Mouse (Mus musculus) hematopoietic multipotent progenitor cell, adult 10-12 weeks (in vitro differentiated cells): Measurements from ENCODE around the gene Ftl1-ps1. TPM values are rescaled to one million over a fixed set of nuclear protein-coding genes. Genes with fewer than 3 reads are reported as not detected.

Source experiments
- polyA plus RNA-seq: library from polyadenylated mRNA; stranded (reverse); fragments of >175 nt; gene quantifications from 2 replicates; pipeline ENCODE4 v1.2.3, GENCODE M21; 2012; ENCODE audit warnings: low replicate concordance

The Ftl1-ps1 gene
- polyA plus RNA-seq: 13.2 and 44.2 TPM in 2 replicates

DNA sequence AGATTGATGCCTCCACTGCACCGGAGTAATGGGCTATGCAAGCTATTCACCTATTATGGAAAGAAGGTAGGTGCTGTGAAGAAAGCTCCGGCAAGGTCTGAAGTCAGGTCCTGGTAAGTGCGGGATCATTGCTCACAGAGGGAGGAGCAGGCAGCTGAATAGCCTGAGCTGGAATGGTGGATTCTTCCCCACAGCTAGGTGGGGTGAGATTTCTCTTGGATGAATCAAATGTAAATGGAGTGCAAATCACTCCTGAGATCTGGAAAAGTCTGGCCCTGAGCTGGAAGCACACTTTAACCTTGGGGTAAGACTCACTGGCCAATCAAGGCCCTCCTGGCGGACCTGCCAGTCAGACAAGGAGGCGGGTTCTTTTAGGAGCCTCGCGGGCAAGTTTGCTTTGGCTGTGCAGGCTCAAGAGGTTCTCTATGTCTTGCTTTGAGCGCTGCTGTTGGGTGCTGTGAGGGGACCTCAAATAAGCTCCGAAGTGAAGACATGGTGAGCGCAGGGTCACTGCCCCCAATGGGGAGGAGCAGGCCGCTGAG lies at the start of gene Ftl1-ps1:
TSS of gene Ftl1-ps1 (plus strand) at position 397 of the 542 bp plus-strand sequence.

DNA sequence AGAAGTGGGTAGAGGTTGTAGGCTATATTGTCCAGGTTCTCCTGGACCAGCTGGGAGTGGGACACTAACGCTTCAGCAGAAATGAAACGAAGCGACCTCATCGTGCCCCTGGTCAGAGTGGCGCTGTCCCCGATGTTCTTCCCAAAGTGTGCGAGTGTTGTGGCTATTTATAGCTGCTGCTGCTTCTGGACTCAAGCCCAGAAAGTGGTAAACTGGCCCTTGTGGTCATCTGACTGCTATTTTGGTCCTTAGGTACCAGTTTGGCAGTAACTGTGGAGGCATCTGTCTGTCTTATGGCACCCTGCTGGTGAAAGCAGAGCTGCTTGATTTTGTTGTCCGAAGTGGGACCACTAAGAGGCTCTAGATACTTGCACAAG lies 35.6 kb upstream of the Ftl1-ps1 start, which contains the start of gene Lrrc14b:
TSS of gene Lrrc14b (minus strand) at position 147 of the 377 bp plus-strand sequence.

DNA sequence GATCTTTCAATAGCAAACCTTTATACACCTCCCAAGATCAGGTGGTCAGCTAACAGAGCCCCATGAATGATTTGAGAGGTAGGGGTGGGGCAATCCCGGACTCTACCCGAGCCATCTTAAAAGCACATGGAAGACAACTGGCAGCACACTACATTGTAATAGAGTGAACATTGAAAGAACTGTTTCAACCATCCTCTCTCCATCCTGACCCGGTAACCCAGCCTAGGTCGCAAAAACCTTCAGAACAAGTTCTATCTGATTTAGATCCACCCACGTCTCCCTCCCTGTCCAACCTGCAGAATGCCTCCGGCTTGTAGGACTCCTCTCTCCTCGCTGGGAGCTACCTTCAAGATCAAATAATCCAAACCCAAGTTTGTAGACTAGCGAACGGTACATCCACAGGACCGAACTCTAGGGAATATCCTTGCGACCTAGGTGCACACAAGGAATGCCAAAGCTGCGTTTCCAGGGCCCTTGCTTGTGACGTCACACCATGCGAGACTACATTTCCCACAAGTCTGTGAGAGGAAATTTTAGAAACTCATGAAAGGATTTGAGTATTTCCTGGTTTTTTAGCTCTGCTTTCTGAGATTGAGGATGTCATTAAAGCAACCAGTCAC lies 9.0 kb upstream of the Ftl1-ps1 start, which contains the start of gene Zfp72:
TSS of gene Zfp72 (minus strand) at position 466 of the 620 bp plus-strand sequence.

Other genes with a start within 250 kb of the Ftl1-ps1 start
- gene Exoc3, start 191.0 kb upstream of the Ftl1-ps1 start, polyA plus RNA-seq: 4.9 and 39.6 TPM in 2 replicates
- gene Ahrr, start 107.4 kb upstream of the Ftl1-ps1 start, polyA plus RNA-seq: 0.20 and 0.43 TPM in 2 replicates
- gene Pdcd6, start 82.1 kb upstream of the Ftl1-ps1 start, polyA plus RNA-seq: 28.1 and 45.7 TPM in 2 replicates
- 21.8 and 32.3 TPM in 2 replicates for gene Sdha, start 49.4 kb upstream of the Ftl1-ps1 start, polyA plus RNA-seq
- gene Ccdc127, start 49.4 kb upstream of the Ftl1-ps1 start, polyA plus RNA-seq: 0.22 and 0.85 TPM in 2 replicates
- not detected in 2 replicates for gene Lrrc14b, start 35.7 kb upstream of the Ftl1-ps1 start, polyA plus RNA-seq
- 0.14 and 0.31 TPM in 2 replicates for gene Zfp72, start 8.9 kb upstream of the Ftl1-ps1 start, polyA plus RNA-seq
- gene Zfp825, start 94.3 kb downstream of the Ftl1-ps1 start, polyA plus RNA-seq: 0.25 and 0.68 TPM in 2 replicates
- gene Erap1, start 239.9 kb downstream of the Ftl1-ps1 start, polyA plus RNA-seq: 5.7 and 6.3 TPM in 2 replicates